Mouse (Mus musculus) CD4-positive, CD25-positive, alpha-beta regulatory T cell, adult 2 months (primary cell): ENCODE results near the gene 4931428F04Rik.
"Not testable (repeated sequence)": the region's sequence is repeated elsewhere in the genome, so short reads cannot be mapped to it uniquely, and the experiment has no call there.

ENCODE experiments used
- DNase-seq: peaks from one replicate; pipeline ENCODE4 v3.0.0-alpha.2; 2012; ENCODE audit warnings: low read depth, low spot score

4931428F04Rik gene

DNA sequence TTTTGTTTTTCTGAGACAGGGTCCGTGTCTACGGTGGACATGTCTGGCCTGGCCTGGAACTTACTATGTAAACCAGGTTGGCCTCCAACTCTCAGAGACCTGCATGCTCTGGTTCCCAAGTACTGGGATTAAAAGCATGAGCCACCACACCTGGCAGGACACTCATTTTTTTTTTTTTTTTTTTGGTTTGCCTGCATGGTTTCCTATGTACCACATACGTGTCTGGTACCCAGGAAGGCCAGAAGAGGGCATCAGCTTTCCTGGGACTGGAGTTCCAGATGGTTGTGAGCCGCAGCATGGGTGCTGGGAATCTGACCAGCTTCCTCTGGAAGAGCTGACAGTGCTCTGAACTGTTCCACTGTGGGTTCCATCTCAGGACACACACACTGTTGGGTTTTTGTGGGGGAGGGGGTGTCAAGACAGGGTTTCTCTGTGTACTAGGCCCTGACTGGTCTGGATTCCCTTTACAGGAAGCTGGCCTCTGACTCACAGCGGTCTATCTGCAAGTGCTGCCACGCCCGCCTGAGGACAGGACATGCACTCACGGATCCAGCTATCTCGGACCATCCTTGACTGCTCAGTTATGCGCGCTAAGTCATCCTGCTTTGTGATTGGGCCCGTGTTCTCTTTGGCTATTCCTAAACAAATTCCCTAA, 28.2 kb downstream of the 4931428F04Rik start:
- no peak for DNase-seq

DNA sequence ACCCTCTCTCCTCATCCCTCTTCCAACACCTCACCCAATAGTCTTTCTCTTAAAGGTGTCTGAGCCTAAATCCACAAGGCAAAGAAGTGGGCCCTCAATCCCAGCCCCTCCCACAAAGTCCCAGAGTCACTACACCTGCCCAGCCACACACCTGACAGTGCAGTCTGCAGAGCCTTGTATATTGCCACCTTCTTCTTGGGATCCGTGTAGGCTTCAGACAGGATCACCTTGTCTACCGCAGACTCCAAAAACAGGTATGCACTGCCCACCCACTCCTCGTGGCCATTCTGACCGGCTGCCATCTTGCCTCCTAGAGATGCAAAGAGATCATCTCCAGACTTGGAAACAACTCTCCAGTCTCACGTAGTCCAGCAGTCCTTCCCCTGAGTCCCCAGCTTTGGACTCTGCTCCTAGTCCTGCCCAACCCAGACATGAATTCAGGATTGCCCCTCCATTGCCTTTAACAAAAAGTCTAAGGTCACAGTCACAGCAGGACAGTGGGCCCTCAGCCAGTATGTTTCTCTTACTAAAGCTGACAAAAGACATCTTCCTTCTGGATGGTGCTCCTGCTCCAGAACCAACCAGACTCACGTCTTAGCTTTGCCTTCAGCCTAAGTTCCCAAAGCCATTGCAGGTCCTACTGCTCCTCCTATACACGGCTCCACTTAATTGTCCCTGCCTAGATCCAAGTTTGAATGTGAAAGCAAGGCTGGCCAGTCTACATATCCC, 29.1 kb downstream of the 4931428F04Rik start:
- DNase-seq, result no peak

GRCm38 (mm10) chr8:105259721-105260320, 29.8 kb downstream of the 4931428F04Rik start:
- peak; percentile 84 for DNase-seq

GRCm38 (mm10) chr8:105258911-105259720, 30.5 kb downstream of the 4931428F04Rik start:
- no peak for DNase-seq

- no peak for DNase-seq
These were observed 32.1 kb downstream of the 4931428F04Rik start for GRCm38 (mm10) chr8:105257318-105258114.

- peak; percentile 64 for DNase-seq
These were observed 34.7 kb downstream of the 4931428F04Rik start, which contains the start of gene B3gnt9 for GRCm38 (mm10) chr8:105254966-105255350. TSS of gene B3gnt9 (minus strand) at chr8:105255153.

DNA sequence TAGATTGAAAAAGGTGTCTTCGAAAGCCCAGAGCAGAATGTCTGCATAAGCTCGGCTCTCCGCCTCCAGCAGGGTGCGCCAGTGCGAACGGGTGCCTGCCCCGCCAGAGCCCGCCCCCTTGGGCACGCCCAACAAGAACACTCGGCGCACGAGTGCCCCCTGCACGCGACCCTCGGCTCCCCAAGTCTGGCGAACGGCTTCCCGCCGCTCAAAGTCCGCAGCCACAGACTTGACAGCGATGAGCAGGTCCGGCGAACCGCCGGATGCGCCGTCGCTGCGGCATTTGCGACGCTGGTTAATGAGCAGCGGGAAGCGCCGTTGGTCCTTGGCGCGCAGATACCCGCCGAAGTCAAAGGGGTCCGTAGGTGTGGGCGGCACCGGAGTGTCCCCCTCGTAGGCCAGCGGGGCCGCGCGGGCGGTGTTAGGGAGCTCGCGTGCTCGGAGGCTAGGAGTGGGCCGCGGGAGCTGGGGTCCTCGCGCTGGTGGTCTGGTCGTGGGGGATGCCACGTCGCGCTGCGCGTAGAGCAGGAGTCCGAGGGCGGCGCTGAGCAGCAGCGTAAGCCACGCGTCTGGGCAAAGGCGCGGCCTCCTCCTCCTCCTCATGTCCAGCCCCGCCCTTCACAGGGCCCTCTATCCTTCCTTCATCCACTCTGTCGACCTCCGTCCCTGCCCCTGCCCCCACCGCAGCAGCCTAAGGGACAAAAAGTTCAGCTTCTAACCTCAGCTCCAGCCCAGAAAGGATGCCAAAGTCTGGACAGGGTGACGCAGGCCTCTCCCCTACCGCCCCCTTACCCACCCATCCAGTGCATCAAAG, 35.3 kb downstream of the 4931428F04Rik start:
- DNase-seq, result peak; percentile 93

DNA sequence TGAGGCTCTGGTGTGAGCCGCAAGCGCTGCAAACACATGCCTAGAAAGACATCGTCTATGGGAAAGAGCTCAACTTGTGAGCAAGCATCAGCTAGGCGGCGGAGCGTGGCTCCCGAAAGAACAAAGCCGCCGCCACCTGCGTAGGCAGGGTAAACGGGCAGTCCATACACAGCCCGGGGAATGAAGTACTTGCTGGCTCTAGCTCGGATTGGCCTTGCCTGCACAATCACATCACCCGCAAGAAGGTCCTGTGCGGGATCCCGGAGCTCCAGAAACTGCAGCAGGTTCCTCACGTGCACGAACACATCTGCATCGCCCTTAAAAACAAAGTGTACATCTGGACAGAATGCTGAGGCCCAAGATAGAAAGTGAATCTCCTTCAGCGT, 35.9 kb downstream of the 4931428F04Rik start:
- DNase-seq, result no peak

- no peak for DNase-seq
These were observed 36.8 kb downstream of the 4931428F04Rik start for GRCm38 (mm10) chr8:105252680-105253537.

- DNase-seq, result no peak
These were observed 37.7 kb downstream of the 4931428F04Rik start for GRCm38 (mm10) chr8:105251954-105252353.

DNA sequence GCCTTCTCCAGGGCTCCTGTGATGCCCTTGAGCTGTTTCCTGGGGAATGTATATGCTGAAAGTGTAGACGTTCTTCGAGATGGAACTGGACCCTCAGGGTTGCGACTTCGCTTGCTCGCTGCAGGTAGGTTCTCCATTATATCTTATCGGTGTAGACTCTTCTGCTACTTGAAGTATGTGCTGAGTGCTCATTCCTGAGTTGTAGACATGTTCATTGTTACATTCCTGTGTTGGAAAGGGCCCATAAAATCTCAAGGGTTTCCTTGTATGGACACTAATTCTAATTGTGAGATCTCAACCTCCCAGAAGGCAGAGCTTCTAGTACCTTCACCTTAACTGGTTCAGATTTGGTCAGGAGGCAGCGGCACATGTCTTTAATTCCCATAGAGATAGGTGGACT, 48.6 kb downstream of the 4931428F04Rik start:
- DNase-seq, result no peak

GRCm38 (mm10) chr8:105237442-105238142, 52.1 kb downstream of the 4931428F04Rik start:
- DNase-seq, result no peak

DNA sequence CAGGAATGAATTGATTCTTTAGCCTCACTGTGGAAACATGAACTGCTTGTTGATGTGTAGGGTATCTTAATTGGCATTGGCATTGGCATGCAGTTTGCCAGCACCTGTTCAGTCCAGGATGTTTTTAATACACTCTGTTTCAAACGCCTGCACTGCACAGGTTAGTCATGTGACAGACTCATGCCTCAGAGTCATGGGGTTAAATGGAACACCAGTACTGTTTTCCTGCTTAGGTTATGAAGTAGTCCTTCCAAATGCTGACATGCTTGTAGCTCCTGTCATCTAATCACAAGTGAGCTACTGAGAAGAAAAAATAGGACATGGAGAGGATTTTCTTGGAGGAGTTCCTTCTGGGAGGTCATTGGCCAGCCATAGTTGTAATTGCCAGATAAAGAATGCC, 54.5 kb downstream of the 4931428F04Rik start:
- DNase-seq, result no peak

DNA sequence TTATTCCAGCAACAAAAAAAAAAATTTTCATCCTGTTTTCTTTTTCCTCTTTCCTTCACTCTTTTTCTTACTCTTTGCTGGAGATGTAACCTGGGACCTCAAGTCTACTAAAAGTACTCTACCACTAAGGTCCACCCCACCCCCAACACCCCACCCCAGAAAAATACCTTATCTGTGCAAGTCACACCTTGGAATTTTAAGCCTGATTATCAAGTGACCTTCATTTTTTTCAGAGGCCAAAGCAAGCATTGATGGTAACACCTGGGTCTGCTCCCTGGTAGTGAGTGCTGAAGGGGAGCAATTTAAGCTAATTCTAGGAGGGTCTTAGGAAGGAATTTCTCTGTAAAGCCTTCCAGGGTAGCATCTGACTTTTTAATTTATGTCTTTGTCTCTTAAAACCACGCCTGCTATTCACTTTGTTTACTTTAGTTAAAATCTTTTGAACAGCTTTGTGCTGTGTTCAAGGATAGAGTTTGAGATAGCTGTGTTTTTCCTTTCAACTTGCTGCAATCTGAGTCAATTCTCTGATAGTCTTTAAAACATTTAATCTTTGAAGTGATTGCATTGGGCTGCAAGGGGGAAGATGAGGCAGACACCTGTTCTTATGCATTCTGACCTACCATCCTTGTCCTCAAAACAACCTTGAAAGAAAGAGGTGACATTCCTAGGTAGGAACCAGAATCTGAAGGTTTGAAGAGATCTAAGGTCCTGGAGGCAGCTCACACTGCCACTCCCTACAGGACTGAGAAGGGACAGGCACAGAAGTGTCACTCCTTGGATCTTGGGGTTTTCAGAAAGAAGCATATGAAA, 56.3 kb downstream of the 4931428F04Rik start:
- DNase-seq, result no peak

- DNase-seq, result not testable (repeated sequence)
These were observed 57.4 kb downstream of the 4931428F04Rik start for GRCm38 (mm10) chr8:105232321-105232693.

GRCm38 (mm10) chr8:105231503-105232320, 58.0 kb downstream of the 4931428F04Rik start:
- DNase-seq, result no peak
